Mouse (Mus musculus) erythroid progenitor cell, adult 5-6 weeks (primary cell): ENCODE measurements around the gene F11r. TPM values are rescaled to one million over a fixed set of nuclear protein-coding genes. Genes with fewer than 3 reads are reported as not detected.
"Not testable (repeated sequence)": the region's sequence is repeated elsewhere in the genome, so short reads cannot be mapped to it uniquely, and the experiment has no call there.

Experiments
- ATAC-seq: replicated peaks from 2 replicates; pipeline ENCODE4 v1.8.0; 2016; ENCODE audit warnings: moderate number of reproducible peaks, mild to moderate bottlenecking, moderate TSS enrichment, inconsistent platforms; ENCODE audit not compliant: poor library complexity, low FRiP score, severe bottlenecking
- total RNA-seq, 2 experiments: library from RNA; stranded (forward) in 1 of 2; stranded (reverse) in 1 of 2; fragments of 150-400 nt in 1 of 2; fragments of 186-747, 209-891 nt in 1 of 2; gene quantifications; 2 replicates each; pipeline versions ENCODE4 v1.2.3 to v1.2.4; 2015 to 2017; ENCODE audit warnings: low replicate concordance in 2 of 2

Gene F11r
- total RNA-seq, 2 experiments from 2014 or later = not detected

DNA sequence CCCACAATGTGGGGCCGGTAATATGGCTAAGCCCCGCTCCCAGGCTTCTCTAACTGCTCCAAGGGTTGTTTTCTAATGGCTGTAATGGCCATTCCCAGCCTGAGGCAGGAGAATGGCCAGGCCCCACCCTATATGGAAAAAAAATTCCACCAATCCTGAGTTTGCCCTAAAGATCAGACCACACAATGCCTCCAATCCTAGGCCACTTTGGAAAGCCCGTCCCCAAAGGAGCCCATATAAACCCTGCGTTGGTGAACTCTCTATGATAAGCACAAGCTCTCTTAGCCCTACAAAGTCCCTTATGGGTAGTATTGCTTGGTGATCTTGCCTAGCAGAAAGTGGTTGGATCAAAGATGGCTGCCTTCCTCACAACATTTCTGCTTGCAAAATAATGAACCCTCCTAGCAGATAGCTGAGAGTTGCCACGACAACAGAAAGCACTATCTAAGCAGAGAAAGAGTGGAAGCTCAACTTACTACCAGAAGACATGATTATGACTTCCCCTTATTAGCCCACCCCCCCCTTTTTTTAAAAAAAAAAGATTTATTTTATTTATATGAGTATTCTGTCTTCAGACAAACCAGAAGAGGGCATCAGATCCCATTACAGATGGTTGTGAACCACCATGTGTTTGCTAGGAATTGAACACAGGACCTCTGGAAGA, 28.5 kb downstream of the F11r start:
- no peak for ATAC-seq

DNA sequence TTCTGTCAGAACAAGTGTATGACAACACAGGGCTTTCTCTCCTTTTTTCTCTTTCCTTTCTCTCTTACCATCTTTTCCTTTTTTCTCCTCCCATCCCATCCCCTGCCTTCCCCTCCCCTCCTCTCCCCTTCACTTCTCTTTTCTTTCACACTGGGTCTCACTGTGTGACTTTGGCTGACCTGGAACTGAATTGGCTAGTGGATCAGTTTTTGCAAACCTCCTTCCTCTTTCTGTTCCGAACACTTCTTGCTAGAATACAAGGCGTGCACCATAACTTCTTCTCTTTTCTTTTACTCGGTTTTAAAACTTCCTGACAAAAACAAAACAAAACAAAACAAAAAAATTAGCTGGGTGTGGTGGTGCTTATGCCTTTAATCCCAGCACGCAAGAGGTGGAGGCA, 29.2 kb downstream of the F11r start:
- no peak for ATAC-seq

DNA sequence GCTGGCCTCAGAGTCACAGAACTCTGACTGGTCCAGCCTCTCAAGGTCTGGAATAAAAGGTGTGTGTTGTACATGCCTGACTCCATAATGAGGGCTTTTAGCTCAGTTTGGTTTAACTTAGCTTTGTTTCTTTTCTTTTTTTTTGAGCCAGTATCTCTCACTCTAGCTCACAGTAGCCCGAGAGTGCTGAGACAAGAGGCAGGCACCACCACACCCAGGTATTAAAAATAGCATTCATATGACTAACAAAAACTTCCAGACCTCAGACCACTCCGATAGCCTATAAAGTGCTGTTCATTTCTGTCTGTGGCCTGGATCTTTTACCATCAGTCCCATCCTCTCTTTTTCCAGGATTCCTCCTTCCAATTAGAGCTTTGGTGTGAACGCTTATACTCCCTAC, 32.3 kb downstream of the F11r start:
- no peak for ATAC-seq

DNA sequence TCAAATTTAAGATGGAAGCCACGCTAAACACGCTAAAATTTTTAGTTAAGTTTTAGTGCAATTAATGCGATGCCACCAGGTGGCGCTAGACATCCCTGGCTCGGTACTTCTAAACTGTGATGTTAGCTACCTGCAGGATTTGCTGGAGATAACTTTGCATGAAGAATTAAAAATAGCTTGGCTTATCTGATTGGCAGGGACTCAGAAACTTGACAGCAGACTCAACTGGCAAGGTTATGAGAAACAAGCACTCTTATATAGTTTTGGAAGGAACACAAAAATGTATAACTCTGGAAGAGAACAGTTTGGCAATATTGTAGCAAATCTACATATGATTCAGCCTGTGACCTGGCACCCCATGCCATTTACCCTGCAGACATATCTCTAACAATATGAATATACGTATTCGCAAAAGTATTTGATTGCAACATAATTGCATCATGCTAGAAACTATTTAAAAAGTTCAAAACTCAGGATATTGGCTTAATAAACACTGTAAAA, 33.1 kb downstream of the F11r start:
- ATAC-seq = no peak

DNA sequence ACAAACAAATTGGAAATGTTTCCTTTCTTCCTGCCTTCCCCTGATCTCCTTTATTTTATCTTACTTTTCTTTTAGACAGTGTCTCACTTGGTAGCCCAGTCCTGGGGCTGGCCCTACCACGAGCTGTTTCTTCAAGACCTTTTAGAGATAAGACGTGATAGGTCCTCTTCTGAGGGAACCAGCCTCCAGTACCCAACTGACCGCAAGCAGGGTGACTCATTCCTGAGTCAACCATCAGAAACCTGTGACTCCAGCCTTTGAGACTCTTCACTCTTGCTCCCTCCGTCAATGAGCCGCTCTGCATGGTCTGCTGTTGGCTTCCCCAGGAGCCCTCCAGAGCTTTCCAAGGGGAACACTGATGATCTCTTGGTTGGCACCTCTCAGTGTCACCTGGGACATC, 33.6 kb downstream of the F11r start:
- ATAC-seq = no peak

DNA sequence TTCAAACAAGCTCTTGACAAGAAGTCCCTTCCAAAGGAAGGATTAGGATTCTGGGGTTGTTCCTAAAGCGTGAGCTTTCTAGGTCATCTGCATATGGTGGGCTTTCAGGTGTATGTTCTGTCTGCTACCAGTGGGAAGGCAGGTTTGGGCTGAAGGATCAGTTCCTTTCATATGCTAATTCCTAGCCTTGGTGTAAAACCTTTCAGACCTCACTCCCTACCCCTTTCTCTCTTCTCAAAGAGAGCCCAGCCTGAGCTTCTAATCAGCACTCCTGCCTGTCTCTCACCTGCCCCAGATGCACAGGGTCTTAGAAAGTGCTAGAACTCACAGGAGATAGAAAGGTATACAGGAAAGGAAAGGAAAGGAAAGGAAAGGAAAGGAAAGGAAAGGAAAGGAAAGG, 34.1 kb downstream of the F11r start:
- ATAC-seq = no peak

DNA sequence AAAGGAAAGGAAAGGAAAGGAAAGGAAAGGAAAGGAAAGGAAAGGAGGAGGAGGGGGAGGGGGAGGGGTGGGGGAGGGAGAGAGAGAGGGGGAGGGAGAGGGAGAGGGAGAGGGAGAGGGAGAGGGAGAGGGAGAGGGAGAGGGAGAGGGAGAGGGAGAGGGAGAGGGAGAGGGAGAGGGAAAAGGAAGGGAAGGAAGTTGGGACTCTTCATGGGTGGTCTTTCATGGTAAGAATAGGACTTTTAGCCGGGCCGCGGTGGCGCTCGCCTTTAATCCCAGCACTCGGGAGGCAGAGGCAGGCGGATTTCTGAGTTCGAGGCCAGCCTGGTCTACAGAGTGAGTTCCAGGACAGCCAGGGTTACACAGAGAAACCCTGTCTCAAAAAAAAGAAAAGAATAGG, 34.6 kb downstream of the F11r start:
- not testable (repeated sequence) for ATAC-seq

DNA sequence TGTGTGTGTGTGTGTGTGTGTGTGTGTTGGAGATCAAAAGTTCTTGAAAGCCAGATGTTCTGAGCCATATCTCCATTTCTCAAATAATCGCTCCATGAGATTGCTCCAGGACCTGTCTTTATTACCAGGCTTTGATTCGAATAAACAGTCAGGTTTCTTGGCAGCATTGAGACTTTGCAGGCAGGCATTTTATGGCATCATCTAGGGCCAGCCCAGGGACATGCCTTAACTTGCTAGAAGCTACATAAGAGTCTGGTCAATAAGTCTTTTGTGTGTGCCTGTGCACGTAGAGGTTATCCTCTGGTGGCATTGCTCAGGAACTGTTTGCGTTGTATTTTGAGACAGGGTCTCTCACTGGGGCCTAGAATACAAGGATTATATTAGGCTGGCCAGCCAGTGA, 36.2 kb downstream of the F11r start:
- ATAC-seq = no peak

DNA sequence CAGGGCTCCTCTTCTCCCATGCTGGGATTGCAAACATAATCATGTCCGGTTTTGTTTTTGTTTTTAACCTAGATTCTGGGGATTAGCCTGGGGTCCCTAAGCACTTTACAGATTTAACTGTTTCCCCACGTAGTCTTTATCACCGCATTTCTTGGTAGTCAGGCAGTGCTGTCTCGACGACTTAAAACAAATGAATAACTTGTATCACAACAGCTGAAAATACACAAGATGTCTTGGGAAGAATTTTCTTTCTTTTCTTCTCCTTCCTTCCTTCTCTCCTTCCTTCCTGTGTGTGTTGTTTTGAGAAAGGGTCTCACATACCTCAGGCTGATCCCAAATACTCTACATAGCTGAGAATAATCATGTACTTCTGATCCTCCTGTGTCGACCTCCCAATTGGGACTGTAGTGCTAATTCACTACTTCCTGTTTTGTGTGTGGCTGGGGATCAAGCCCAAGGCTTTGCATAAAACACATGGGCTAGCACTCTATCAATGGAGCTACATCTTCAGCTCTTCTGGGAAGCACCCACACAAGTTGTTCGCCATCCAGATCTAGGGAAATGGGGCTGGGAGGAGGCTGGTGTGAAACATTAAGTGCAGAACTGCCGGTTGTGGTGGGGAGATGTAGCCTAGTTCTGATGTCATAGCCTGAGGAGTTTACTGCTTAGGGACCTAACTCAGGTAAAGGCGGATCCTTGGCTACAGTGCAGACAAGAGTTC, 36.7 kb downstream of the F11r start:
- ATAC-seq = no peak

DNA sequence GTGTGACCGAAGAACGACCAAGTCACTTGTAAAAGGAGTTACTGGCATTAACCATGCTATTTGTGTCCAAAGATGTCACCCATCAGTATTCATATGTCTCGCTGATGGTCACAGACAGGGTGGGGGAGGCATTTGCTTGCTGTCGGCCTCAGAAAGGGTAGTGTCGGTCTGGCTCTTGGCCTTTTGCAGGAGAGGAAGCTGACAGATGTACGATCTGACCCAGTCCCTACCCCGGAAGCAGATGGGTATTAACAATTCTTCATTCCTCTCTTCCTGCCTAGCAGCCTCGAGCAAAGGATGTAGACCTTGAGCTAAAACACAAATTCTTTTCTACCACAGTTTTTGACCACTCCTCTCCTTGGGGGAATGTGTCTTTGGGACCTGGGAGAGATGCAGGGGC, 39.8 kb downstream of the F11r start:
- ATAC-seq = no peak

DNA sequence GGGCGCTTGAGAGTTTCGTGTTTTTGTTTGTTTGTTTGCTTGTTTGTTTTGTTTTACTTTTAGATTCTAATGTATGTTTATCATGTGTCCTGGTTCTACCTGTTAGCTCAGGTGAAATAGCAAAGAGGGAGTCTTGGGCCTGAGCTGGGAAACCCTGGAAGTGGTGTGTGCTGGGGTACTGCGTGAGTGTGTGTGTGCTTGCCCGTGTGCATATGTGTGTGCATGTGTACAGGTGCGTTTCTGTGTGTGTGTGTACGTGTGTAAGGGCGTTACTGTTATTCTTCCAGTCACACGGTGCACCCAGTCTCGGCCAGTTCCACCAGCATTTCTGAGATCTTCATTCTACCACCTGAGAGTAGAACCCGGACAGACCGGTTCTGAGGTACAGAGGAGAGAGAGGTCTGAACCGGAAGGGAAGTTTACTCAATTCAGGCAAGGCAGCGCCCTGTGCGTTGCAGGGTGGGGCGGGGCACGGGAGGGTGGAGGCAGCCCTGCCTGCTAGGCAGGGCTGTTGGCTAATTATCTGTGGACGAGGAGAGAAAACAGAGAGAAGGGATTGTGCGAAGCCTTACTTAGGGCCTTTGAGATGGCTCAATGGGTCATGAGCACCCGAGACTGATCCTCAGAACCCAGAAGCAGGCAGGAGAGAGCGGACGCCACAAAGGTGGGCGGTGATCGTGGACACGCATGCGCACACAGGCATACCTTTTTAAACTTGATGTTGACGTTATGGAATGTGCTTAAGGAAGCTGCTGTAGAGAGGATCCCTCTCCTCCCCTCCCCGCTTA, 40.6 kb downstream of the F11r start:
- no peak for ATAC-seq

DNA sequence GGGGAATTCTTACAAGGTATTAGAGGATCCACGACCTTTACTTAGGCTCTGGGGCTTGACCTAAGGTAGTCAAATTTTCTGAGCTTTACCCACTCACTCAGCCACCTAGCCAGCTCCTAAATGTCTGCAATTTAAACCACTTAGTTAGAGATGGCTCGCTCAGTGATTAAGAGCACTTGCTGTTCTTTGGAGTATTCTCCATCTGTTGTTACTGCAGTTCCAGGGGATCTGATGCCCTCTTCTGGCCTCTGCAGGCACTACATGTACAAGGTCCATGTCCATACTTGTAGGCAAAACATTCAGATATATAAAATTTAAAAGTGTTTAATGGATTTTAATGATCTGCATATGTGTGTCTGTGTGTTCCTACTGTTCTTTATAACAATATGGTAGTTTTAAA, 41.6 kb downstream of the F11r start:
- ATAC-seq = no peak

DNA sequence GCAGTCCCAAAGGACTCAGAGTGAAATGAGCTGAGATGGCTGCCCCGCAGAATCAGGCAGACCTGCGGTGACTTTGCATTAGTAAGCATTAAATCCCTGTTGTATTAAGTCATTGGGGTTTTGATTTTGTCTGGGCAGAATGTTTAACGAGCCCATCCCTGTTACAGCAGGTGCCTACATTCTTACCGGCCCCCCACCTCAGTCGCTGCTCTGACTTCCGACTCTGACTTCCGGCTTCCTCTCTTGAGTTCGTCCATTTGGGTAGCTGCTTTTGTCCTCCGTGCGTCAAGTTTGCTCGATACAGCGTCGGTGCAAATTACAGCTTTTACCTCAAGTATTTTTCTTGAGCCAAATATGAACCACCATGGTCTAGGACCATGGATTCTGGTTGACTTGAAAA, 56.9 kb downstream of the F11r start:
- no peak for ATAC-seq

DNA sequence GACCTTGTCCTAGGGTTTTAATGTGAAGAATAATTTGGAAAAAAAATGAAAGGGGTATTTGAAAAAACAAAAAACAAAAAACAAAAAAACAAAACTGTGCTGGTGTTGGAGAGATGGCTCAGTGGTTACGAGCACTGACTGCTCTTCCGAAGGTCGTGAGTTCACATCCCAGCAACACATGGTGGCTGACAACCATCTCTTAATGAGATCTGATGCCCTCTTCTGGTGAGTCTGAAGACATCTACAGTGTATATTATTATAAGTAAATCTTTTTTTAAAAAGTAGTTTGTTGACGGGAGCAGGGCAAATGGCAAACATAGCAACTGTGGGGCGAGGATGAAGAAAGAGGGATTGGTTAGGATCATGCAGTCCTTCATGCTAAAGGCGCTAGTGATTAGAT, 58.0 kb downstream of the F11r start:
- ATAC-seq = no peak

DNA sequence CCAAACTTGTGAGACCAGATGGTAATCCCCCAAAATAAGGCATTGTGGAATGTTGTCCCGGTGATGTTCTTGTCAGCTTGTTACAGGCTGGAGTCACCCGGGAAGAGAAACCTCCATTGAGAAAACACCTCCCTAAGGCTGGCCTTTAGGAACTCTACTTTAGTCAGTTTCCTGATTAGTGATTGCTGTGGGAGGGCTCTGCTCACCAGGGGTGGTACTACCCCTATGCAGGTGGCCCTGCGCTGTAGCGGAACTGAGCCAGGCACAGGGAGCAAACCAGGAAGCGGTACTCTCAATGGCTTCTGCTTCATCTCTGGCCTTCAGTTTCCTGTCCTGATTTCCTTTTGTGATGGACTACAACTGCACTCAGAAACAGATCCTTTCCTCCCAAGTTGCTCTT, 62.5 kb downstream of the F11r start:
- ATAC-seq = no peak

DNA sequence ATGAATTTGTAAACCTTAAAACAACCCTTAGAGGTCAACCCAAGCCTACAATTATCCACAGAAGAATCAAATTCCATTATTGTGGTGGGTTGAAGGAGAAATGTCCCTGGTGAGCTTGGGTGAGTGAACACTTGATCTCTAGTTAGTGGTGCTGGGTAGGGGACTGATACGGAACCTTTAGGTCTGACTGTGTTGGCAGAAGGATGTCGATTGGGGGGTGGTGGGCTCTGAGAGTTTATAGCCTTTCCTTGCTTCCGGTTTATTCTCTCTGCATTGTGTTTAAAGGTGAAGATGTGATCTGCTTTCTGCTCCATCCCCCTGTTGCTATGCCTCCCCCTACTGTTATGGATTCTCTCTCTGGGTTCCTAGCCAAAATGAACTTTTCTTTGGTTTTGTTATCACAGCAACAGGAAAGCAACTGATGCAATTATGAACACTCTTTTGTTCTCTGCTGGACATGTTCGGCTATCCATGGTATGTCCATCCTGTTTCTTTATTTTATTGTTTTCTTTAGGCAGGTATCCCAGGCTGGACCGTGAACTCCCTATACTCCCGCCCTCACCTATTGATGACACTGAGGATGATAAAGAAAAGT, 63.8 kb downstream of the F11r start:
- no peak for ATAC-seq

DNA sequence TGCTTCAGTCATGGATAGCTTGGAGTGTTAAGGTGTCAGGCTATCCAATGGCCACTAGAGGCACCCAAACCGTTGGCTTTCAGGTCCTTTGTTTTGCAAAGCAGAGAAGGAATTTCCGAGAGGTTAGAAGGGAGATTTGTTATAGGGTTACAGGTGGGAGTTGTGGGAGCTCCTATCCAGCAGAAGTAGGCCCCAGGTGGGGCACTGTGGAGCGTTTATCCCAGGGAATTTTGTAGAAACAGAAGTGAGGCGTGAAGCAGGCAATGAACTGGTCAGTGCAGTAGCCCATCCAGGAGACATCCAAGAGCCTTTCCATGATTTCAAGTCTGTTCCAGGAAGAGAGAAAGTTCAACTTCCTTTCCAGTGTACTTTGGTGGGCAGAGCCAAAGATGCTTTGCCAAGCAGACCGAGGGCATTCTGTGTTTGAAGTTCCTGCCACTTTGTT, 64.3 kb downstream of the F11r start:
- ATAC-seq = no peak

DNA sequence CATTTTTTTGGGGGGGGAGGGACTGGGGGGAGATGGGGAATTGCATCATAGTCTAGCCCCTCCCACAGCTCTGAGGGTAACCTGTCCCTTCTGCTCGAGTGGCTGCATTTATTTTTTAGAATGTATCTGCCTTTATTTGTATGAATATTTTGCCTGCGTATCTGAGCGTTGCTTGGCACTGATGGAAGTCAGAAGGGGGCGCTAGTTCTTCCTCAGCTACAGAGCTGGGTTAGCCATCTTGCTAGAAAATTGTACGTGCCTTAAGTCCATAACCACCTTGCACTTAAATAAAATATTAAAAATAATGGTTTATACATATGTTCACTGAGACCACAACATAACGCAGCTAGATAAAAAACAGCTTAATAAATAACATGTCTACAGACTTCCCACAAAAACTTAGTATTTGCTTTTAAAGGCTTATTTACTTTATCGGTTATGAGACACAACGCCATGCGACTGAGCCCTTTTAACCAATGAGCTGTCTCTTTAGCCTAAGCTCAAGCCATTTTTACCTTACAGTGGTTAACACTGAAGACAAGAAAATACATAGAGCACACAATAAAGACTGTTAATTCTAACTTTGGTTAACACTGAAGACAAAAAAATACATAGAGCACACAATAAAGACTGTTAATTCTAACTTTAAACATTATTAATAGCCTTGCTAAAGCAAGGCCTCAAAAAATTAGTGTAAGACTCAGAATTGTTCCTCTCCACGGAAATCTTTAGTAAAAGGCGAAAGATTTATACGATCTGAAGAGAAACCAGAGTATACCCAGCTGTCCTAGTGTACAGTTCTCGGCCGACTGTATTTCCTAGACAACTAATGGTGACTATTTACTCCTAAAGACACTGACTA, 65.3 kb downstream of the F11r start:
- ATAC-seq = peak; percentile 64

DNA sequence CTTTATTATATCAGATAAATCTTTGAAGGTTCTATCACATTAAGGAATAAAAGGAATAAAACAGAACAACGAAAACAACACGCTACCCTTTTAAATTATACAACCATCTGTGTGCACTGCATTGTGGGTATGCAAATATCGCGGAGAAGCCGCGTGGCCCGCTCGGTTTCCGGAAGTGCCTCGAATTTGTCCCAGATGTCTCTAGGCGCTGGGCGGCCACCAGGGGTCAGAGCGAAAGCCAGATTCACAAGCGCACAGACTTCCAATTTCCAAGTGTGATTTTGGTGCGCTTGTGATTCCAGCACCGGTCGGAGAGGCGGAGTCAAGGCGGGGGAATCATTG, 65.9 kb downstream of the F11r start, which contains the start of gene Alyref2:
Alyref2 (plus strand) TSS at position 229 of the 342 bp plus-strand sequence.
- ATAC-seq = peak; percentile 90
